Mouse (Mus musculus) stomach, adult 2 months (tissue): Measurements from ENCODE around the gene Misp. TPM values are rescaled to one million over a fixed set of nuclear protein-coding genes. Genes with fewer than 3 reads are reported as not detected.

Source experiments
- polyA plus RNA-seq: library from polyadenylated mRNA; depleted of rRNA; stranded (reverse); fragments of >200 nt; gene quantifications from 2 replicates; pipeline ENCODE4 v1.2.3, GENCODE M21; 2012; rRNA removed

Gene Misp
- 27.0 and 27.4 TPM in 2 replicates for polyA plus RNA-seq

DNA sequence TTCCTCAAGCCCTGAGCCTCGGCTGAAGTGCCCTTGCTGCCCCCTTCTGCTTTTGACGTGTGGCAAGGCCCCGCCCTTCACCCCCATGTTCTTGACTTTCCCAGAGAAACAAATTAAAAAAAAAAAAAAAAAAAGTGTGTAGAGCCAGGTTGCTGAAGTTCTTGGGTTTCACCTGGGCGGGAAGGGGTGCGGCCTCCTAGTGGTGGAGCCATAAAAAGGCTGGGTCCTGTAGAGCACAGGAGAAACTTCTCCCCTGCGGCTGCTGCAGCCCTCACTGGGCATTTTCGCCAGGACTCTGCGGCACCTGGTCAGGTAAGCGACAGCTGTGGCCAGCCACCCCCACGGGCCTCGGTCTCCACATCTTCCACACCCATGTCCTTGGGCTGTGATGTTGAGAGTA, at the start of gene Misp:
Gene Misp, plus strand, starts transcription at position 208 of the 400 bp plus-strand sequence.

DNA sequence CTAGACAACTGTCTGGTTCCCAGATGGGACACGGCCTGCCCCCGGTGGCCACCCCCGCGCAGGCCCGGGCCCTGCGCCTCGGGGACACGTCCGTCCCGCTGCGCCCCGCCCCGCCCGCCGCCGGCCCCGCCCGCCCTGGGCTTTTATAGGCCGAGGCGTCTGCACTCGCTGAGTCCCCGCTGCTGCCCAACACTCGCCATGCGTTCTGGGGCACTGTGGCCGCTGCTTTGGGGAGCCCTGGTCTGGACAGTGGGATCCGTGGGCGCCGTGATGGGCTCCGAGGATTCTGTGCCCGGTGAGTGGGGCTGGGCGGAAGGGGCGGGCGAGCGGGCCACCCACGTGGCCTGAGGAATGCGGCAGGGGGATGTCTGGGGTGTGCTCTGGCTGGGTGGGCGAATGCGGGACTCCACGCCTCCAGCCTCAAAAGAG, 43.7 kb upstream of the Misp start, which contains the start of gene Fstl3:
Gene Fstl3, plus strand, starts transcription at position 170 of the 429 bp plus-strand sequence.

GRCm38 (mm10) chr10:79790861-79791260, 29.9 kb upstream of the Misp start, which contains the start of gene Prss57:
Gene Prss57, minus strand, starts transcription at chr10:79790961.

DNA sequence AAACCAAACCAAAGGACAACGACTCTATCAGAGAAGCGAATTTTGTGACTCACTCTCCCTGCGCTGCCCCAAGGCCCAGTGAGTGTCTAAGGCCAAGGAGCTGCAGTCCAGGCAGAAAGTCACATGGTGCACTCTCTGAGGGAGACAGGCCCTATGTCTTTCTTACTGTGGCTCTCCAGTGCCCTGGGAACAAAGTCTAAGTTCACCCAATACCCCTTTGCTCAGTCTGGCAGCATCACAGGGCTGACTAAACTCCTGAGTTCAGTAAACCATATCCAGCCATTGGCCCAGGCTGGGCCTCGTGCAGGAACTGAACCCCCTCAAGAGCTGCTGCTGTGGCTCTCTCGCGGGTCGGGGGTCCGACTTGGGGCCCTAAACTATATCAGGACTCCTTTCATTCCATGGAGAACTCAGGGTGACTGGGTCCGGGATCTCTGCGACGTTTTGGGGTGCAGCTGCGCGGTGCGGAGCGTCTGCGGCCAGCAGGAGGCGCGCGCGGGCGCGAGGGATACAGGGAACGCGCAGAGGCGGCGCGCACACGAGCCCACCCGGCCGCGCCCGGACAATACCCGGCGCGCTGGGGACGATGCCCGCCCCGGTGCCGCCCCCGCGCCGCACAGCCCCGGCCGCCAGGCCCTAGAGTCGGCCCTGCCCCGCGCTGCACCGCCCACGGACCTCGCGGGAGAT, 27.6 kb upstream of the Misp start, which contains the start of gene Palm:
Gene Palm, plus strand, starts transcription at position 522 of the 687 bp plus-strand sequence.

DNA sequence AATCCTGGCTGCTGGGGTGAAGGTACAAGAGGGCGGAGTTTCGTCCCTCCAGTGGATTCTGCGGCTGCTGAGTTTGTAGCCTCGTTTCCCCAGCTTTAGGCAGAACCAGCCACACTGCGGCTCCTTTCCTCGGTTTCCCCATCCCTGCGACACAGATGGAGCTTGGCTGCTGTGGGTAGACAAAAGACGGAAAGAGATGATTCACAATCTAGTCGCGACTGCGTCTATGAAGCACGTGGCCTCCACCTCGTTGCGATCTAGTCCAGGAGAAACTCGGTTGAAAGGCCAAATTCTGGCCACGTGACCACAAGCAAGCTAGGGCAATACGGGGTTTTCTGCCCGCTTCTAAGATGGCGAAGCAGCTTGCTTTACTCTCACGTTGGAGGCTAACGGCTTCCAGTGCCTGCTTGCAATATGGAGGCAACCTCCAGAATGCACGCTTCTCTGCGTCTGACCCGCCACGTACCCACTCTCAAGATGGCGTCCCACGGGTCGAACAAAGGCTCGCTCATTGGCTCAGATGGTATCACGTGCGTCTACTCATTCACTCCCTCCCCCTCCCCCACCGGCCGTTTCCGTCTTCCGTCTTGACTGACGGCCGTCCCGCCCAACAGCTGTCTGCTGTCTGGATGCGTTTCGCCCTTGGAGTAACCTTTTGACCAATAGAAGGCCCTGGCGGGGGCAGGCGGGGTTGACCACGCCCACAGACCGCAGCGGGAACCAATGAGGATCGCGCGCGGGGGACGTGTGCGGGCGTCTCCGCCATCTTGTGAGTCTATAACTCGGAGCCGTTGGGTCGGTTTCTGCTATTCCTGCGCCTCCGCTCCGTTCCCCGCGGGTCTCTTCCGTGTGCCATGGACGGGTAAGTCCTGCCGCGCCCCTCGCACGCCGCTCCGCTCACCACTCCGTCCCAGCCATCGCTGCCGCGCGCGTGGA, 33.3 kb downstream of the Misp start, which contains the start of gene Ptbp1:
Gene Ptbp1, plus strand, starts transcription at position 568 of the 936 bp plus-strand sequence.

DNA sequence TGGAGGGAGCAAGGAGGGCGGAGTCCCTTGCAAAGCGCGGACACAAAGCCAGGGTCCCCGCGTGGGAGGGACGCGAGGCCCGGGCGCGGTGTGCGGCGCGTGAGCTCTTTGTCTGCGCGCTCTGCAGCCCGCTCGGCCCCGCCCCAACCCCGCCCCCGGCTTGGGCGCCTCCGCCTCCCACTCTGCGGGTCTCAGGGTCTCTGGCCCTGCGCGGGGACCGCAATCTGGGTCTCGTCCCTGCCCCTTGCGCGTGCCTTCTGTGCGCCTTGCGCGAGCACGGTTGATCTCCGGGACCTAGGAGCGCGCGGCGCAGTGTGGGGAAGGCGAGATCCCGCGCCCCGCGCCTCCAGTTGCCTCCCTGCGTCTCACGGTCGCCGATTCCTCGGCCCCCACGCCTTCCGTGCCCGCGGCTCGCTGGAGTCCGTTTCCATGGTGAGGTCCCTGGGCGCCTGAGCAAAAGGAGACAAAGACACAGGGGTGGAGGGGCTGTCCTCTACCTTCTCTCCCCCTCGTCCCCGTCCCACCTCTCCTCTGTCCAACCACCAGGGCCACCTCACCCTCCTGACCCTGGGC, 53.6 kb downstream of the Misp start, which contains the start of the genes Prtn3 and Plppr3:
Gene Prtn3, plus strand, starts transcription at position 187 of the 573 bp plus-strand sequence.
Gene Plppr3, minus strand, starts transcription at position 345 of the 573 bp plus-strand sequence.

Other genes starting within 250 kb of the Misp start
- not detected in 2 replicates for gene Theg, start 233.7 kb upstream of the Misp start, polyA plus RNA-seq
- gene C2cd4c, start 207.0 kb upstream of the Misp start, polyA plus RNA-seq = 0.13 and 0.18 TPM in 2 replicates
- gene Shc2, start 183.1 kb upstream of the Misp start, polyA plus RNA-seq = 1.6 TPM in 2 replicates
- gene Odf3l2, start 175.3 kb upstream of the Misp start, polyA plus RNA-seq = not detected in 2 replicates
- gene Madcam1, start 156.4 kb upstream of the Misp start, polyA plus RNA-seq = 2.3 and 3.5 TPM in 2 replicates
- 46.3 and 70.6 TPM in 2 replicates for gene Tpgs1, start 151.6 kb upstream of the Misp start, polyA plus RNA-seq
- gene Cdc34, start 138.8 kb upstream of the Misp start, polyA plus RNA-seq = 128 and 187 TPM in 2 replicates
- 0.40 and 0.49 TPM in 2 replicates for gene Gzmm, start 132.0 kb upstream of the Misp start, polyA plus RNA-seq
- gene Bsg, start 116.5 kb upstream of the Misp start, polyA plus RNA-seq = 297 and 403 TPM in 2 replicates
- 4.5 and 13.1 TPM in 2 replicates for gene Hcn2, start 104.4 kb upstream of the Misp start, polyA plus RNA-seq
- 31.4 and 34.4 TPM in 2 replicates for gene Polrmt, start 74.4 kb upstream of the Misp start, polyA plus RNA-seq
- 1.4 and 3.3 TPM in 2 replicates for gene Fgf22, start 65.9 kb upstream of the Misp start, polyA plus RNA-seq
- gene Rnf126, start 54.0 kb upstream of the Misp start, polyA plus RNA-seq = 95.5 and 175 TPM in 2 replicates
- gene Fstl3, start 43.7 kb upstream of the Misp start, polyA plus RNA-seq = 20.3 and 35.5 TPM in 2 replicates
- 0.06 TPM in 1 of 2 replicates, not detected in the other for gene Prss57, start 30.0 kb upstream of the Misp start, polyA plus RNA-seq
- gene Palm, start 27.4 kb upstream of the Misp start, polyA plus RNA-seq = 22.1 and 34.0 TPM in 2 replicates
- gene Ptbp1, start 33.4 kb downstream of the Misp start, polyA plus RNA-seq = 94.3 and 115 TPM in 2 replicates
- 0.53 and 0.74 TPM in 2 replicates for gene Prtn3, start 53.5 kb downstream of the Misp start, polyA plus RNA-seq
- gene Plppr3, start 53.6 kb downstream of the Misp start, polyA plus RNA-seq = 1.6 and 2.0 TPM in 2 replicates
- 0.06 TPM in 1 of 2 replicates, not detected in the other for gene Elane, start 65.3 kb downstream of the Misp start, polyA plus RNA-seq
- 72.2 and 178 TPM in 2 replicates for gene Cfd, start 69.9 kb downstream of the Misp start, polyA plus RNA-seq
- 32.6 and 42.6 TPM in 2 replicates for gene Med16, start 87.9 kb downstream of the Misp start, polyA plus RNA-seq
- gene Gm26602, start 89.9 kb downstream of the Misp start, polyA plus RNA-seq = not detected in 2 replicates
- 7.4 and 9.7 TPM in 2 replicates for gene Kiss1r, start 96.0 kb downstream of the Misp start, polyA plus RNA-seq
- gene R3hdm4, start 100.2 kb downstream of the Misp start, polyA plus RNA-seq = 255 and 260 TPM in 2 replicates
- gene Arid3a, start 106.1 kb downstream of the Misp start, polyA plus RNA-seq = 7.4 and 10.0 TPM in 2 replicates
- gene Wdr18, start 139.2 kb downstream of the Misp start, polyA plus RNA-seq = 24.7 and 30.0 TPM in 2 replicates
- gene Grin3b, start 149.7 kb downstream of the Misp start, polyA plus RNA-seq = 0.12 TPM in 1 of 2 replicates, not detected in the other
- gene Tmem259, start 163.3 kb downstream of the Misp start, polyA plus RNA-seq = 256 and 400 TPM in 2 replicates
- 68.4 and 74.9 TPM in 2 replicates for gene Cnn2, start 167.6 kb downstream of the Misp start, polyA plus RNA-seq
- 14.0 and 17.3 TPM in 2 replicates for gene Abca7, start 175.5 kb downstream of the Misp start, polyA plus RNA-seq
- 6.0 and 9.1 TPM in 2 replicates for gene Arhgap45, start 195.7 kb downstream of the Misp start, polyA plus RNA-seq
- gene Polr2e, start 218.8 kb downstream of the Misp start, polyA plus RNA-seq = 51.4 and 57.1 TPM in 2 replicates
- 404 and 629 TPM in 2 replicates for gene Gpx4, start 226.2 kb downstream of the Misp start, polyA plus RNA-seq